Mouse (Mus musculus): Measurements from ENCODE around the gene Uvrag.

Uvrag gene

GRCm38 (mm10) chr7:99164873-99165410, 24.0 kb upstream of the Uvrag start:
- no peak for DNase-seq

DNA sequence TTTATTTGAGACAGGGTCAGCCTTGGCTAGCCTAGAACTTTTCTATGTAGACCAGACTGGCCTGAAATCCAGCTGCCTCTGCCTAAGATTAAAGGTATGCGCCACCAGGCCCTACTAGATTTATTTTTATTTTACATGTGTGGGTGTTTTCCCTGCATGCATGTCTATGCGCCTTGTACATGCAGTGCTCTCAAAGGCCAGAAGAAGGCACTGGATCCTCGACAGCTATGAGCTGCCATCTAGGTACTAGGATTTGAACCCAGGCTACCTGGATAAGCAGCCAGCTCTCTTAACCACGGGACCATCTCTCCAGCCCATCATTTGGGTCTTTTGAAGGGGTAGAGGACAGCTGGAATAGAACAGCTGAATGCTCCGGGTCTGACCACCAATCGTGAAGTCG, 21.5 kb upstream of the Uvrag start:
- no peak for DNase-seq

DNA sequence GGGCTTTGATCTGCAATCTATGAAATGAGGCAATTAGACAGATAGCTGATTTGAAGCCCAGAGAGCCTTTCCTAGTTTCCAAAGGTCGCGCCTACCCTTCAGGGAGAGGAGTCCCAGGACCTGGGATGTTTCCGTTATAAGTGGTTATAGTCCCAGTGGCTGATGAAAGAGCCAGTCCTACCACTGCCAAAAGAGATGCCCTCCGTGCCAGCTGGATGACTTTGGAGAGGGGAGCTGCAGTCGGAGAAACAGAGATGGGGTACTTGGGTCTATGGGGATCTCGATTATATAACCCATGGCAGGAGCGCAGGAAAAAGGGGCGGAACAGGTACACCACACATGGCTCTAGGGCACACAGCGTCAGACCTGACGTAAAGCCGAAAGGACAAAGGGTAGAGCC, 21.0 kb upstream of the Uvrag start:
- DNase-seq, result no peak

DNA sequence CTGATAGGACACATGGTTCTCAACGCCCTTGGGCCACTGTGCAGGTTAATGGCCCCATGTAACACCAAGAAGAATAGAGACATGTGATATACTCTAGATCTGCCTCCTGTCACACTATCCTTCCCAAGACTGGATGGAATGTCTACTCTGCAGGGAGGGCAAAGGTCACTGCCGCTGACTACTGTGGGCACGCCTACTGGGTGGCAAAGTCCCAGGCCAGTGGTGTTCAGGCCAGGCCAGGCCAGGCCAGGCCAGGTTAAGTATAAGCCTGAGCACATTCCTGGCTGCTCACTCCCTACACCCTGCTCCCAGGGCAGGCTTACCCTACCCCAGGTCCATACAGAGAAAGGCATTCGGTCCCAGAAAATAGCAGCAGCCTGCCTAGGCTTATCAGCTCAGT, 20.6 kb upstream of the Uvrag start:
- DNase-seq, result peak; percentile 12

- no peak for DNase-seq
These were observed 20.1 kb upstream of the Uvrag start for GRCm38 (mm10) chr7:99160995-99161394.

- no peak for DNase-seq
These were observed 18.5 kb upstream of the Uvrag start for GRCm38 (mm10) chr7:99159446-99159845.

- peak; percentile 31 for DNase-seq
These were observed 18.0 kb upstream of the Uvrag start for GRCm38 (mm10) chr7:99158904-99159303.

DNA sequence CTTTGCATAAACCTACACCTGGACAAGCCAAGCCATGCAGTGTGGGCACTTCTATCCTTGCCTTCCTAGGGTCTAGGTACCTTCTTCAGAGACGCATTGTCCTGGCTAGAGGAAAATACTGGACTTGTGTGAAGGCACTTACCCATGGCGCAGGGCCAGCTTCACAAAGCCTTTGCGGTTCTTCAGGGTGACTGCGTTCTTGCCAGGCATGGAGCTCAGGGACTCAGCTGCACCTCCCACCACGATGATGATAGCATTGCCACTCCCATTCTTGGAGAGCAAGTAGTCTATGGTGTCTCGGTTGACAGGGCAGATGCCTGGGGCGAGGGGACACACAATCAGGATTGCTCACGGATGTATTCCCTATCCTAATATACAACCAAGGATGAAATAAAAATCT, 17.1 kb upstream of the Uvrag start:
- no peak for DNase-seq

GRCm38 (mm10) chr7:99156737-99157136, 15.8 kb upstream of the Uvrag start:
- DNase-seq, result no peak

DNA sequence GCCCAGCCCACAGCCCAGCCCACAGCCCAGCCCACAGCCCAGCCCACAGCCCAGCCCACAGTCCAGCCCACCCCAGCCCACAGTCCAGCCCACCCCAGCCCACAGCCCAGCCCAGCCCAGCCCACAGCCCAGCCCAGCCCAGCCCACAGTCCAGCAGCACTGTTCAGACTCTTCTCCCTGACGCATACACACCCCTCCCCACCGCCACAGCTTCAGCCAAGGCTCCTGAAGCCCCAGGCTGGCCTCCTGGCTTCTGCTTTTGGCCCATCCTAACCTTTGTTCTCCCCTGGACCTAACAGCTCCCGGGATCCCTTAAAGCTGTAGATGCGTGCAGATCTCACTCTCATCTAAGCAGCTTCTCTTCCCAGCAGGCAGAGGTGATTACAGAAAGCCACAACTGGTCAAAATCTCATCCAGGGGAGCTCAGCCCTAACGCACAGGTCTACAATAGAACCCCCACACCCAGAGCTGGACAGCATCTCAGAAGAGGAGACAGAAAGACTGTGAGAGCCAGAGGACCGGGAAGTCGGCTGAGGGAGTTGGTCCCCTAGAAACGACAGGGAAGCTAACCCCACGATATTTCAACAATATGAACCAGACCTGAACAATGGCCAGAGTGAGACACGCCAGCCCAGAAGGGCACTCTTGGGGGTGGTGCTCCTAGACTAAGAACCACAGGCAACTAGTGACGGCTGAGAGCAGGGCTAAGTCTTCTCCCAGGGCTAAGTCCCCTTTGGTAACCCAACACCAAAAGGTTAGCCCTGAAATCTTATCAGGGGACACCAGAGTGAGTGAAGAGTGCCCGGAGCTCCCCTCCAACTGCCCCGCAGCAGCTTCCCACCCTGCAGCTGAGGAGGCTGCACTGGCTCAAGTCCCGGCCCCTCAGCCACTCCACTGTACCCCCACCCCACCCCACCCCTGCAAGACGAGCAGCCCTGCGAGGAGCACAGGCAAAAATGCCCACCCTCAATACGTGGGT, 14.7 kb upstream of the Uvrag start:
- peak; percentile 46 for DNase-seq

DNA sequence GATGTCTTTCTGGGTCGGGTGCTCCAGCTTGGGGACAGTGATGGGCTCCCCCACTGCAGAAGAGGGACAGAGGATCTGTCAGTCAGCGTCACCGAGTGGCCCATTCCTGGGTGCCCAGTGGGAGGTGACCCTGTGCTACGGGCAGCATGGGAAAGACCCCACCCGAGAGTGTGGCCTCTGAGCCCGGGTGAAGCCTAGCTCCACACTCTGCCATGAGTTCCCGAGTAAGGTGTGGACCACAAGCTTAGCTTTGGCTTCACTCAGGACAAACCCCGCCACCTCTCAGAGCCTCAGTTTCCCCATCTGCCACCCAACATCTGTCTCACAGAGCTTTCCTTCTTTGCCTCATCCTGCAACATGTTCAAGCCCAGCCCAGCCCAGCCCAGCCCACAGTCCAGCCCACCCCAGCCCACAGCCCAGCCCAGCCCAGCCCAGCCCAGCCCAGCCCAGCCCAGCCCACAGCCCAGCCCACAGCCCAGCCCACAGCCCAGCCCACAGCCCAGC, 13.8 kb upstream of the Uvrag start:
- no peak for DNase-seq

DNA sequence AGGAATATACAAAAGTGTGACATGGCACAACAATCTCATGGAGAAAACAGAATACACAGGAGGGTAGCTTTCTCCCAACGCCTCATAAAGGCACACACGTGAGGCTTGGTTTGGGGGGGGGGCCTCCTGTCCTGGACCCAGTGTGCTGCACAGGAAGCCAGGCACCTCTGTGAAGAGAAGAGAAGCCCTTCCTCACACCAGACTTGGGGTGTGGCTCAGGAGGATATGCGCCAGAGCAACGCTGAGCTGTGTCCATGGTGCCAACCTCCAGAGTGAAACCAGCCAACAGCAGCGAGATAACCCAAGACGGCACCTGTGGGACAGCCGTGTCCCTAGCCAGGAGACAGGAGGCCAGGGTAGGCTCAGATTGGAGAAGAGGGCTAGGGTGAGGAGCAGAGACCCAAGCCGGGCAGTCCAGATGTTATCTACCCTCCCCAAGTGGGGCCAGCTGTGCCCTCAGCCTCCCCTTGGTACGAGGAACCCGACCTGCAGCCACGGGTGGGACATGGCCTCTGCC, 12.8 kb upstream of the Uvrag start:
- DNase-seq, result no peak

GRCm38 (mm10) chr7:99152756-99153155, 11.8 kb upstream of the Uvrag start:
- DNase-seq, result no peak

GRCm38 (mm10) chr7:99151342-99151741, 10.4 kb upstream of the Uvrag start:
- peak; percentile 99 for DNase-seq

DNA sequence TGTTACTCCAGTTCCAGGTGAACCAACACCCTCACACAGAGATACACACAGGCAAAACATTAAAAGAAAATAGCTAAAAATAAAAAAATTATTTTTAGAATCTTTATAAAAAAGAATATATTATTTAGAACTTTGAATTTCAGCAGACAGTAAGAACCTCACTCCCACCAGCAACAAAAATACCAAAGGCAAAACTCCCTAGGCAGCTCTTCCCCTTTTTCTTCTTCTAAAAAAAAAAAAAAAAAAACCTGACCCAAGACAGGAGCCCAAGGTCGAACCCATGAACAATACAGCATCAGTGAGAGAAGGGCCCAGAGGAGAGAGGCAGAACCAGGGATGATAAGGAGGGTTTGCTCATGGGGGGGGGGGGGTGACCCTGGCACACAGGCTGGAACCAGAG, 8.1 kb upstream of the Uvrag start:
- DNase-seq, result no peak

DNA sequence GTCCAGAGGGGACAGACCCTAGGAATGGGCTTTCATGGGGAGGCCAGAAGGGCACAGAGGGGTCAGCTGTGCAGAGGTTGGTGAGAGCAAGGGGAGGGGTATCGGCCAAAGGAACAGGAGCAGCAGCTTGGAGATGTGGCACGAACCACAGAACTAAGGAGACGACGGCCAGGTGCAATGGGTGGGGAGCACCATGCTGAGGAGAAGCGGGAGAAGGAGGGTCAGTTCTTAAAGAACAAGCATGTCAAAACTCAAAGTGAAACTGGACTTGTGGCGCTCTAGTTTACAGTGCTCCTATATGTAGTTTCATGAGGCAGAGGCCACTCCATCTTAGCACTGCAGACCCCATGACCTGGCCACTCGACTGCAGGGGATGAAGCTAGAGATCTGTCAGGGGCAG, 6.6 kb upstream of the Uvrag start:
- no peak for DNase-seq

DNA sequence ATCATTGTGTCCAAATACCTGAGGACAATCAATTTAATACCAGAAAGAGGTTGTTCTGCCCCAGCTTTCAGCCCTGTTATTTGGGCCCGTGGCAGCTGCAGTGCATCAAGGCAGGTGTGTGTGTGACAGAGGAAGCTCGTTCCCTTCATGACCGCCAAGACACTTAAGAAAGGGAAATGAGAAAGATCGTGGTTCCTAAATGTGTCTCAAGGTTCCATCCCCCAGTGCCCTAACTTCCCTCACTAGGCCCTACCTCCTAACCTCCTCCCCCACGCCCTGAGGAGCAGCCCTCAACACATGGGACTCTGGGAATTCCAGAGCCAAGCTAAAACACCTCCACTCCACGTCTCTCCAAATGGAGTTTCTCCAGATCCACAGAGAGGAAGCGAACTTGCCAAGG, 6.0 kb upstream of the Uvrag start:
- no peak for DNase-seq

DNA sequence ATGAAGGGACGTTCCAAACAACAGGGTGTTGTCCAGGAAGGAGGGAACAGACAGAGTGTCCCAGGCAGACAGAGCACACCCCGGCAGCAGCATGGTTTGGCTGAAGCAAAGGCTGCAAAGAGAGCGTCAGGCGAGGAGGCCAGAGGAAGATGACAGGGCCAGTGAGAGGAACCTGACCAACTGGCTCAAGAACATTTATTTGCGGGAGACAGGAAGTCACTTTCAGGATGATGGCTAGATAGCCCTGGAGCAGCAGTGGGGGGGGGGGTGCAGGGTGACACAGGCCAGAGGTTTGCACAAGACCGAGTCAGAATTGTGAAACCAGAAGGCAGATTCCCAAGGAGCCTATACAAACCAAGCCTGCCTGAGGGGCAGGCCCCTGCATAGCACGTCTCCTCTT, 5.1 kb upstream of the Uvrag start:
- peak; percentile 67 for DNase-seq

DNA sequence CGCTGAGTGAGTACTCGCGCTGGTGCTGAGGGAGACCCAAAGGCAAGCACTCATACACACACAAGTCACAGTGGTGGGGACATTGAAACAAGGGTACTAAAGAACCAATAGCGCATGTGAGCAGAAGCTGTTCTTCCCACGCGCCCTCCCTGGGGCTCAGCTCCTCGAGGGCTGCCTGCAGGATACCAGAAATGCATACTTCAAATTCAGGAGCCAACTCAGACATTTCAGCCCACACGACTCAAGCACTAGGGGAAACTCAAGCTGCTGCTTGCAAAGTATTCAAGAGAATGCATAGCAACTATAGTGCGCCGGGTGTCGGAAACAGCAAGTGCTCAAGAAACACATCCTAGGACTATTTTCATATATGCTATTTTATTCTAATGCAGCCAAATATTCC, 3.7 kb upstream of the Uvrag start:
- no peak for DNase-seq

DNA sequence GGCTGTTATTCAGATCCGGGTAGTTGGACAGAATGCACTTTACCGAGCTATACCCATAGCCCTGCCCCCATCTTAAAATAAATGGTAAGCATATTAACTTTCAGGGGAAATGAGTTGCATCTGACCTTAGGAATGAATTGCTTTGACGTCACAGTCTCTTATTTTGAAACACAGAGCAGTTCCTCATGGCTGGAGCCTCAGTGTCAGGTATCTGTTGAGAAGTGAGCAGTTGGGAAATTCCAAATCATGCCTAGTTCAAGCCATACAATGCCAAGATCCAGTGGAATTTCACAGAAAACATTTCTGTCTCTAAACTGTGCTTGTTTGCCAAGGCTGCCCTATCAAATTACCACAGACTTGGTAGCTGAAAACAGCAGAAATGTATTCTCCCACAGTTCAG, 2.3 kb upstream of the Uvrag start:
- no peak for DNase-seq

DNA sequence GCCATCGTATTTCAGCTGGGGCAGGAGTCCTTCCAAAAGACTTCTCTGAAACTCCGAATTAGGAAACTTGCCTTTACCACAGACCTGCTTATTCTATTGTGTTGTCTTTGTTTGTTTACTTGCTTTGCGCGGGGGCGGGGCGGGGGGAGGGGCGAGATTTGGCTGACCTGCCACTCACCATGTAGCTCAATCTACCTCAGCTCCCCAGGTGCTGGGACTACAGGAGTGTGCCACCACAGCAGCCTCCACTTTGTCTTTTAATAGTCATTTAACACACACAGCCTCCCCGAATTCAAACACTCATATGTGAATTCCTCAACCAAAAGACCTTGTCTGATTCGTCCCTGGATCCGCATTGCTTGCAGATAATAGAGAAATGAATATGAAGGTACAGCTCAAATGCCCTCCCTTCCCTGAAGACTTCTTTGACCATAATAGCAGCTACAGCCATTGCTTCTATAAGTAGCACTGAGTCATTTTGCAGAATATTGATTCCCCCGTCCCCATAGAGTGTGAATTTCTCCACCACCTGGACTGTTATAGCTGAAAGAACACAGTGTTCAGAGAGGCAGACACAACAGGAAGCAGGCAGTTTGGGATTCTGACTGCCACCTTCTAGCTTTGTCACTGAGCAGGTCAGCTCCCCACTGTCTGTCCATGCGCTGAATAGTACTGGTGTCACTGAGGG, 1.1 kb upstream of the Uvrag start:
- DNase-seq, result no peak

DNA sequence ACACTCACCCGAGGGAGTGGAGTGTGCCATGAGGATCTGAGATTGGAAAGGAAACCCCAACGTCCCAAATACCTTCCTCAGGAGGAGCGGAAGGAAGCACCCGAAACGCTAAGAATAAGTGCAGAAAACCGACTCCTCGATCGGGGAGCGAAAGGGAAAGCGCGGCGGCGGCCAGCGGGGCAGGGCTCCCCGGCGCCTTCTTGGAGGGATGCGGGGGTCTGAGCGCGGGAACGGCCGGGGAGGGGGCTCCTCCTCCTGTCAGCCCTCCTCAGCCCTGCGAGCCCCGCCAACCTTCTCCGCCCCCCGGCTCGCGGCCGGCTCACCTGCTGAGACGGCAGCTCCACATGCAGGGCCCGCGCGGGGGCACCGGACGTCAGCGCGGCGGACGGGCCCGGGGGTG, 430 bp downstream of the Uvrag start:
- no peak for DNase-seq

DNA sequence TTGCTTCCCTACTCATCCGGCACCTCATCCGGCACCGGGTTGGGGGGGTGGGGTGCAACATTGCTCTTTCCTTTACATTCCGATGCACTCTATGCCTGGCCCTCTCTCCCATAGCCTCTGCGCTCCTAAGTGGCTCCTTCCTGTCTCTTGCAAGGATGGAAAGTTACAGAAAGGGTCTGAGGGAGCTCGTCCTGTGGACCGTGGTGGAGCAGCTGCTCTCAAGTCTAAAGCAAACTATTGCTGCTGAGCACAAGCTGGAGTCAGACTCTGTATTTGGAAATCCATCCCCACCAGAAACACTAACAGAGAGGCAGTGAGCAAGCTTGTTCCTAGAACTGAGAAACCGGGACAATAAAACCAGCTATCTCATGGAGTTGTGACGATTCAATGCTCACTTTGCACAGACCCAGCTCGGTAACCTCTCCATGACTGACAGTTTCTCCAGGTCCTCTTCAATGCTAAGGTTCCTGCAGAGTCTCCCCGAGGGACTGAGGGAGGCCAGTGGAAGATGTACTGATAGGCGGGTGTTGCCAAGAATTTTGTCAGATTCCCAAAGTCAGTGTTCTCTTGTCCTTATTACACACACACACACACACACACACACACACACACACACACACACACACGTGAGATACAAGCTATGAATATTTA, 975 bp downstream of the Uvrag start:
- no peak for DNase-seq
